Mouse (Mus musculus) hindbrain, postnatal 0 days (tissue): ENCODE measurements around the gene Nos2. TPM values are rescaled to one million over a fixed set of nuclear protein-coding genes. Genes with fewer than 3 reads are reported as not detected.

Experiments used
- ATAC-seq: fragments of 200-750 bp; cut with Nextera tagmentation; 2 replicates; pipeline ENCODE4 v1.8.0; 2017; ENCODE audit warnings: mild to moderate bottlenecking, moderate TSS enrichment, moderate library complexity
- DNase-seq: peaks from one replicate; pipeline ENCODE4 v3.0.0-alpha.2; 2015; ENCODE audit warnings: low spot score
- H3K27ac ChIP-seq: fragments of 300-500 bp; sonication (generic); 2 replicates; pipeline ENCODE4 v1.5.1; 2014; ENCODE audit warnings: mild to moderate bottlenecking
- H3K27me3 ChIP-seq: fragments of 300-500 bp; sonication (generic); 2 replicates; pipeline ENCODE4 v1.6.1; 2014; ENCODE audit warnings: low read length, mixed read lengths; ENCODE audit not compliant: insufficient read depth
- H3K36me3 ChIP-seq: fragments of 300-500 bp; sonication (generic); 2 replicates; pipeline ENCODE4 v1.6.1; 2014; ENCODE audit warnings: low read length, mixed read lengths; ENCODE audit not compliant: insufficient read depth
- H3K4me1 ChIP-seq: fragments of 300-500 bp; sonication (generic); 2 replicates; pipeline ENCODE4 v1.6.1; 2014; ENCODE audit warnings: antibody characterized with exemption, low read length, mixed read lengths; ENCODE audit not compliant: insufficient read depth
- H3K4me2 ChIP-seq: fragments of 300-500 bp; sonication (generic); 2 replicates; pipeline ENCODE4 v1.6.1; 2014; ENCODE audit warnings: low read depth, mild to moderate bottlenecking, low read length, moderate library complexity, mixed read lengths
- H3K4me3 ChIP-seq: fragments of 300-500 bp; sonication (generic); 2 replicates; pipeline ENCODE4 v1.5.1; 2014; ENCODE audit warnings: low read length
- H3K9ac ChIP-seq: fragments of 300-500 bp; sonication (generic); replicated peaks from 2 replicates; pipeline ENCODE4 v1.6.1; 2014; ENCODE audit warnings: mild to moderate bottlenecking, low read length, moderate library complexity, mixed read lengths
- H3K9me3 ChIP-seq: fragments of 300-500 bp; sonication (generic); 2 replicates; pipeline ENCODE4 v1.6.1; 2016; ENCODE audit warnings: low read length, mixed read lengths
- CTCF ChIP-seq: IDR thresholded peaks from 2 replicates; pipeline ENCODE4 v1.5.1; 2016; ENCODE audit warnings: antibody characterized with exemption, control low read depth, low read depth
- WGBS: fragments of 180-500 bp; shearing (Covaris S2); extraction: QIAGEN DNeasy Blood & Tissue Kit; methylation state at CpG from one replicate; pipeline ENCODE4 v1.1.7; 2014; 5-methylcytosine and 5-hydroxymethylcytosine counted together
- polyA plus RNA-seq: library from polyadenylated mRNA; unstranded; fragments of >200 nt; fragmentation: Nextera tagmentation; extraction: Ambion mirVana; gene quantifications from 2 replicates; pipeline ENCODE4 v1.2.1, GENCODE M21; 2015
- total RNA-seq: library from RNA; depleted of rRNA; stranded (reverse); fragments of >200 nt; gene quantifications from 2 replicates; pipeline ENCODE4 v1.2.3, GENCODE M21; 2014

Nos2 gene
- total and polyA plus RNA-seq, 2 experiments from 2014 or later = 0.21 to 0.41 TPM

GRCm38 (mm10) chr11:78956260-78956659 lies 35.7 kb downstream of the Nos2 start:
- Histone ChIP-seq H3K36me3 (no peaks in the 10 kb centered on the region), H3K4me1 (no peaks in the 10 kb centered on the region), H3K9me3 (no peaks in the 10 kb centered on the region), H3K4me3 (no peak overlapping the region), H3K4me2 (no peak overlapping the region), H3K9ac (no peak overlapping the region), H3K27me3 (no peaks in the 10 kb centered on the region), H3K27ac (no peak overlapping the region)
- peak; percentile 89 for DNase-seq
- WGBS = 12% methylated on average over 7 of the region's 7 CpGs
- peak; percentile 45; the same call in 1 of the 2 replicates for ATAC-seq
- TF ChIP-seq CTCF = peak; percentile 91

GRCm38 (mm10) chr11:78959367-78959766 lies 38.8 kb downstream of the Nos2 start:
- no peaks in the 10 kb centered on the region for H3K27me3 ChIP-seq
- WGBS = 74% methylated on average over 8 of the region's 8 CpGs
- no peak overlapping the region for H3K9ac ChIP-seq
- H3K4me3 ChIP-seq = no peak overlapping the region
- H3K9me3 ChIP-seq = no peaks in the 10 kb centered on the region
- no peaks in the 10 kb centered on the region for H3K36me3 ChIP-seq
- DNase-seq (no peak), ATAC-seq (no peak)
- no peak for TF ChIP-seq CTCF
- no peak overlapping the region for H3K4me2 ChIP-seq
- H3K27ac ChIP-seq = no peak overlapping the region
- H3K4me1 ChIP-seq = no peaks in the 10 kb centered on the region

- TF ChIP-seq CTCF = peak; percentile 62
- Histone ChIP-seq H3K4me3 (no peak overlapping the region), H3K9ac (no peak overlapping the region), H3K27ac (no peak overlapping the region), H3K4me2 (no peak overlapping the region), H3K36me3 (no peaks in the 10 kb centered on the region), H3K4me1 (no peaks in the 10 kb centered on the region), H3K9me3 (no peaks in the 10 kb centered on the region), H3K27me3 (no peaks in the 10 kb centered on the region)
- DNase-seq (peak; percentile 35), ATAC-seq (no peak)
- 70% methylated on average over 5 of the region's 5 CpGs for WGBS
Observed at GRCm38 (mm10) chr11:78959841-78960520, 39.4 kb downstream of the Nos2 start.

- ATAC-seq (no peak), DNase-seq (no peak)
- WGBS = 87% methylated on average over 5 of the region's 5 CpGs
- Histone ChIP-seq H3K4me1 (no peaks in the 10 kb centered on the region), H3K27ac (no peak overlapping the region), H3K27me3 (no peaks in the 10 kb centered on the region), H3K9ac (no peak overlapping the region), H3K4me3 (no peak overlapping the region), H3K9me3 (no peaks in the 10 kb centered on the region), H3K36me3 (no peaks in the 10 kb centered on the region), H3K4me2 (no peak overlapping the region)
- TF ChIP-seq CTCF = no peak
Observed at GRCm38 (mm10) chr11:78961221-78961620, 40.6 kb downstream of the Nos2 start.

GRCm38 (mm10) chr11:78967371-78967770 lies 46.8 kb downstream of the Nos2 start:
- H3K27ac ChIP-seq = no peak overlapping the region
- no peak overlapping the region for H3K4me3 ChIP-seq
- no peak for ATAC-seq
- peak; percentile 74 for DNase-seq
- H3K4me1 ChIP-seq = no peaks in the 10 kb centered on the region
- TF ChIP-seq CTCF = peak; percentile 74
- no peaks in the 10 kb centered on the region for H3K9me3 ChIP-seq
- no peak overlapping the region for H3K4me2 ChIP-seq
- no peaks in the 10 kb centered on the region for H3K36me3 ChIP-seq
- H3K27me3 ChIP-seq = no peaks in the 10 kb centered on the region
- H3K9ac ChIP-seq = no peak overlapping the region
- whole genome bisulfite sequencing = 30% methylated on average over 4 of the region's 4 CpGs

GRCm38 (mm10) chr11:78968121-78968520 lies 47.5 kb downstream of the Nos2 start:
- Histone ChIP-seq H3K9ac (no peak overlapping the region), H3K27me3 (no peaks in the 10 kb centered on the region), H3K4me2 (no peak overlapping the region), H3K4me3 (no peak overlapping the region), H3K36me3 (no peaks in the 10 kb centered on the region), H3K27ac (no peak overlapping the region), H3K9me3 (no peaks in the 10 kb centered on the region), H3K4me1 (peaks cover 2% of the 10 kb centered on the region; the same call in 1 of the 2 replicates)
- DNase-seq (no peak), ATAC-seq (no peak)
- 92% methylated on average over 4 of the region's 4 CpGs for WGBS
- TF ChIP-seq CTCF = no peak

- Histone ChIP-seq H3K36me3 (no peaks in the 10 kb centered on the region), H3K4me3 (no peak overlapping the region), H3K4me2 (no peak overlapping the region), H3K9me3 (no peaks in the 10 kb centered on the region), H3K27ac (no peak overlapping the region), H3K4me1 (peaks cover 4% of the 10 kb centered on the region; the same call in 1 of the 2 replicates), H3K27me3 (no peaks in the 10 kb centered on the region), H3K9ac (no peak overlapping the region)
- DNase-seq (no peak), ATAC-seq (no peak)
- no peak for TF ChIP-seq CTCF
- WGBS = 85% methylated on average over 8 of the region's 8 CpGs
Observed at GRCm38 (mm10) chr11:78971096-78971495, 50.5 kb downstream of the Nos2 start.
